Mouse (Mus musculus): Measurements from ENCODE around the gene Cfdp1. TPM values are rescaled to one million over a fixed set of nuclear protein-coding genes. Genes with fewer than 3 reads are reported as not detected.

Cfdp1 gene
- polyA plus RNA-seq (2014; fragmentation: Nextera tagmentation; extraction: Ambion mirVana), result 195 and 200 TPM in 2 replicates

DNA sequence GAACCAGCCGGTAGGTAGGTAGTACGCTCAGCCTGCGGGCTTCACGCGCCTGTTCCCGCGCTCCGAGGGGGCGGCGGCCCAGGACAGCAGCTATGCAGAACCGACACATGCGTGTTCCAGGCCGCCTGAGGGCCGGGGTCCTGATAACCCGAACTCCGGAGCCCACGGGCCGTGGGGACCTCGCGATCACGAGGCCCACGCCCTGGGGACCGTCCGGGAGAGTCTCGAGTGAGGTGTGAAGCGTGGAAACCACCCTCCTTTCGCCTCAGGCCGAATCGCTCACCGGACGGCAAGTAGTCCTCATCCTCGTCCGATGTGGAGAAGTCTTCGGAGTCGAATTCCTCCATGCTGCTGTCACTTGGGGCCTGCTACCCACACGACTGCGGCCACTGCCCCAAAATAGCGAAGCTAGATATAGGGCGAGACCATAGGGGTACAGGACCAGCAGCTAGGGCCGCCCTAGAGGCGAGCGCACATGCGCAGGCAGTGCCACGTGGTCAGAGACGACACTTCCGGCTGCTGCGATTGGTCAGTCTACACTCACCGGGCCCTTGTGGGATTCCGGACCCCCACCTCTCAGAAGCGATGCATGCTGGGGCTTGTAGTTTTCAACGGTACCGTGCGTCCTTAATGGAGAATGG, at the start of gene Cfdp1:
Gene Cfdp1 (minus strand): TSS at position 431 of the 641 bp plus-strand sequence.
- under 1% methylated on average over 53 of the region's 53 CpGs for WGBS
- Histone ChIP-seq H3K27me3 (ENCODE audit: insufficient read depth, low read length) (no peaks in the 10 kb centered on the region), H3K27ac (ENCODE audit: low read depth) (0 out of 2 replicates have a peak within 1 kb of the TSS, but pooled peaks have one; percentile 34), H3K36me3 (ENCODE audit: insufficient read depth) (no peaks in the 10 kb centered on the region), H3K4me2 (peak within 1 kb of the TSS; percentile 88), H3K9me3 (ENCODE audit: low read depth, low read length) (no peaks in the 10 kb centered on the region), H3K9ac (peak within 1 kb of the TSS; percentile 83), H3K4me3 (ENCODE audit: low read depth, low read length) (peak within 1 kb of the TSS; percentile 96), H3K4me1 (ENCODE audit: insufficient read depth) (no peaks in the 10 kb centered on the region; the same call in 1 of the 2 replicates)
- ATAC-seq (ENCODE audit: insufficient read depth) (peak; percentile 100), DNase-seq (peak; percentile 99)
- peak; percentile 54 for TF ChIP-seq CTCF (IDR thresholded peaks at IDR 0.05; ENCODE audit: low read depth)

DNA sequence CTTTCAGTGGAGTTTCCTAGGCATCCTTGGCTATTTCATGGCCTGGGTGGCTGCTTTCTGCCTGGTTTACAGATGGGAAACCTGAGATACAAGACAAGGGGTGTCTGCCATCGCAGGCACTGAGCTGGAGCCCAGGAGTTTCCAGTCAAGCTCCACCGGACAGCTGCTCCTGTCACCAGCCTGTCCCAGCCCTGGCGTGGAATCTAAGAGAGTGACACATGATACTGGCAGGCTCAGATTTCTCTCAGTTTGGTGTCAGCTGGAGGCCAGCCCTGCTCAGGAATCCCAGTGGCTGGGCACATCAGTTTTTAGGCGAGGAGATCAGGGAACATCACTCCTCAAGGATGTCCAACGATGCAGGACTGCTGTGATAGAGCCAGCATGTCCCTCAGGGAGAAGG, 48.0 kb upstream of the Cfdp1 start:
- Histone ChIP-seq H3K4me1 (ENCODE audit: insufficient read depth) (no peaks in the 10 kb centered on the region), H3K9me3 (ENCODE audit: low read depth, low read length) (no peaks in the 10 kb centered on the region), H3K4me3 (ENCODE audit: low read depth, low read length) (no peak overlapping the region), H3K27ac (ENCODE audit: low read depth) (no peak overlapping the region), H3K4me2 (no peak overlapping the region), H3K36me3 (ENCODE audit: insufficient read depth) (no peaks in the 10 kb centered on the region), H3K27me3 (ENCODE audit: insufficient read depth, low read length) (no peaks in the 10 kb centered on the region), H3K9ac (no peak overlapping the region)
- ATAC-seq (ENCODE audit: insufficient read depth), result peak; percentile 57
- WGBS, result 14% methylated on average over 5 of the region's 5 CpGs
- no peak for DNase-seq
- TF ChIP-seq CTCF (IDR thresholded peaks at IDR 0.05; ENCODE audit: low read depth), result no peak

DNA sequence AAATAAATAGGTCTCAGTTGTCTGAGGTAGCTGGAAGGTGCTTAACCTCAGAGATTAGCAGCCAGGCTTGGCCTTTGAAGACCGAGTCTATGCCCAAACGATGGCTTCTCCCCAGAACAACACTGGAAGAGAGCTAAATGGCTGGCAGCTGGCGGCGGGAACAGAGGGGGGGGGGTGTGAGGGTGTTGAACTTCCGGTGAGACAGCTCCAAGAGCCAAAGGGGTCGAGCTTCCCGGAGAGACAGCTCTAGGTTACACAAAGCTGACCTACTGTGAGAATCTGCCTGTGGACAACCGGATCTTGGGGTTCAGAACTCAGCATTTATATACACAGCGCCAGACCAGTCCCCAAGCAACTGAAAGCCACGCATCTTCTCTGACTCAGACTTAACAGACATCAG, 44.5 kb upstream of the Cfdp1 start:
- no peak overlapping the region for H3K27ac ChIP-seq (ENCODE audit: low read depth)
- no peaks in the 10 kb centered on the region for H3K27me3 ChIP-seq (ENCODE audit: insufficient read depth, low read length)
- WGBS, result 20% methylated on average over 10 of the region's 10 CpGs
- ATAC-seq (ENCODE audit: insufficient read depth), result peak; percentile 74; the same call in 1 of the 2 replicates
- H3K9me3 ChIP-seq (ENCODE audit: low read depth, low read length), result no peaks in the 10 kb centered on the region
- H3K4me2 ChIP-seq, result no peak overlapping the region
- no peak for TF ChIP-seq CTCF (IDR thresholded peaks at IDR 0.05; ENCODE audit: low read depth)
- no peak for DNase-seq
- no peaks in the 10 kb centered on the region for H3K4me1 ChIP-seq (ENCODE audit: insufficient read depth)
- no peaks in the 10 kb centered on the region for H3K36me3 ChIP-seq (ENCODE audit: insufficient read depth)
- H3K4me3 ChIP-seq (ENCODE audit: low read depth, low read length), result no peak overlapping the region
- H3K9ac ChIP-seq, result no peak overlapping the region

DNA sequence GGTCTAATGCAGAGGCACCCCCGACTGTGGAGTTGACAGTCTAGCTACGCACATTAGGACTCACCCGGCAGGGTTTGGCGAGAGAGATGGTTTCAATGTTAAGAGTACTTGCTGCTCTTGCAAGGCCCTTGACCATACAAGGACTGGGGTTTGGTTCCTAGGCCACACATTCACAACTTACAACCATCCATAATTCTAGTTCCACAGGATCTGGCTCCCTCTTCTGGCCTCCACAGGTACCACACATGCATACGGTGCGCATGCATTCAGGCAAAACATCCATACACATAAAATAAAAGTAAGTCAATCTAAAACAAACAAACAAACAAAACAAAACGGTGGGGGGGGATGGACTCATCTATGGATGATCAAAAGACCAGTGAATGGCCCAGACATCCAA, 40.9 kb upstream of the Cfdp1 start:
- H3K9me3 ChIP-seq (ENCODE audit: low read depth, low read length), result no peaks in the 10 kb centered on the region
- WGBS, result 88% methylated on average over 7 of the region's 7 CpGs

DNA sequence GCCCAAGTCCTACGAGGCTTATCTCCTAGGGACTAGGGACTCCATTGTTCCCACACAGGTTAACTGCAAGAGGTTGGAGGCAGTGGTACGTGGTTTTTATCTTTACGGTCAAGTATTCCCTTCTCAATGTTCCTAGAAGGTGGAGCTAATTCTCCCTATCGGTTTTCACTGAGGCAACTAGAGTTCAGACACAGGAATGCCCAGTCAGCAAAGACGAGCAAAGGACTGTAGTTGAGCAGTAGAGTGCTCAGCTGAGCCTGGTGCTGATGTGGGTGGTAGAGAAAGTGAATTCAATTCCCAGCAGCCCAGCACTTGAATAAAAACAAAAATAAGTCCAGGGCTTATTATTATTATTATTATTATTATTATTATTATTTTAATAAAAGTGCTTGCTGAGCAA, 38.5 kb upstream of the Cfdp1 start:
- no peaks in the 10 kb centered on the region for H3K36me3 ChIP-seq (ENCODE audit: insufficient read depth)
- H3K4me1 ChIP-seq (ENCODE audit: insufficient read depth), result peaks cover 23% of the 10 kb centered on the region
- ATAC-seq (ENCODE audit: insufficient read depth), result no peak
- no peak overlapping the region for H3K27ac ChIP-seq (ENCODE audit: low read depth)
- H3K9ac ChIP-seq, result no peak overlapping the region
- no peak for TF ChIP-seq CTCF (IDR thresholded peaks at IDR 0.05; ENCODE audit: low read depth)
- H3K4me3 ChIP-seq (ENCODE audit: low read depth, low read length), result no peak overlapping the region
- no peak overlapping the region for H3K4me2 ChIP-seq
- WGBS, result 39% methylated on average over 5 of the region's 5 CpGs
- no peaks in the 10 kb centered on the region for H3K9me3 ChIP-seq (ENCODE audit: low read depth, low read length)
- DNase-seq, result no peak
- peaks cover 28% of the 10 kb centered on the region for H3K27me3 ChIP-seq (ENCODE audit: insufficient read depth, low read length)

More for the DNA sequence above, 40.9 kb upstream of the Cfdp1 start:
- no peak for ATAC-seq (ENCODE audit: insufficient read depth)
- Histone ChIP-seq H3K4me1 (ENCODE audit: insufficient read depth) (peaks cover 13% of the 10 kb centered on the region), H3K27me3 (ENCODE audit: insufficient read depth, low read length) (peaks cover 17% of the 10 kb centered on the region), H3K27ac (ENCODE audit: low read depth) (no peak overlapping the region), H3K4me3 (ENCODE audit: low read depth, low read length) (no peak overlapping the region), H3K9ac (no peak overlapping the region), H3K36me3 (ENCODE audit: insufficient read depth) (no peaks in the 10 kb centered on the region), H3K4me2 (no peak overlapping the region)
- DNase-seq, result no peak
- TF ChIP-seq CTCF (IDR thresholded peaks at IDR 0.05; ENCODE audit: low read depth), result peak; percentile 53

DNA sequence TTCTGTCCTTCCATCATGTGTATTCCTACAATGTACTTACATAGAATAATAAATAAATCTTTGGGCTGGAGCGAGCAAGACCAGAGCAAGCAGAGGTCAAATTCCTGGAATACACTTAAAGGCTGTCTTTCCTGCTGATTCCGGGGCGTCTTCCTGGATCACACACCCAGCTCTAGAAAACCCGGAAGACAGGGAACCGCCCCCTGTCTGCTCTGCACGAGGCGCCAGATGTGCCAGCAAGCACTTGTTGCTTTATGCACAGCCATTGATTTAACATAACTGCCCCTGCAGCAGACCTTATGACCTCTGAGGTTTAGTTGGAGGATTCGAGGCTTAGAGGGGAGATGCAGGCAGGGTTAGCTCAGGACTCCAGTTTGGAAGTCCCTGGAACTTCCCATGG, 37.9 kb upstream of the Cfdp1 start:
- Histone ChIP-seq H3K27ac (ENCODE audit: low read depth) (no peak overlapping the region), H3K4me1 (ENCODE audit: insufficient read depth) (peaks cover 23% of the 10 kb centered on the region), H3K9me3 (ENCODE audit: low read depth, low read length) (no peaks in the 10 kb centered on the region), H3K4me3 (ENCODE audit: low read depth, low read length) (no peak overlapping the region), H3K4me2 (no peak overlapping the region), H3K9ac (no peak overlapping the region), H3K27me3 (ENCODE audit: insufficient read depth, low read length) (peaks cover 28% of the 10 kb centered on the region), H3K36me3 (ENCODE audit: insufficient read depth) (no peaks in the 10 kb centered on the region)
- DNase-seq (peak; percentile 40), ATAC-seq (ENCODE audit: insufficient read depth) (no peak)
- WGBS, result 12% methylated on average over 8 of the region's 8 CpGs
- TF ChIP-seq CTCF (IDR thresholded peaks at IDR 0.05; ENCODE audit: low read depth), result no peak

DNA sequence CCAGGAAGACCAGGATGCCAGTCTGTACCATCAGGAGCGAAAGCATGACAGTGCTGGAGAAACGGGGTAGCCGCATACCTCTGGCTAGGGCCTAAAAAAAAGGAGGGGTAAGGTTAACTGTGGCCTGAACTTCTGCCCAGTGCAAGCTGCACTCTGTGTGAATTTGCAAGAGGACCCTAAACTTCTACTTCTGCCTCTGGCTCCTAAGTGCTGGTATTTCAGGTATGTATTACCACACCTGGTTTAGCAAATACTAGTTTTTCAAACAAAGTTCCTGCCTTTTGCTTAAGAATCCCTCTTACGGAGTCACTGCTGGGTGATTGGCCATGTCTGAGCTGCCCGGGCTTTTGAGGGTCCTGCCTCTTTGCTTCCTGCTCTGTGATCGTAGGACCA, 36.8 kb upstream of the Cfdp1 start:
- H3K27me3 ChIP-seq (ENCODE audit: insufficient read depth, low read length), result peaks cover 28% of the 10 kb centered on the region

More for the DNA sequence above, 36.8 kb upstream of the Cfdp1 start:
- Histone ChIP-seq H3K9ac (no peak overlapping the region), H3K4me1 (ENCODE audit: insufficient read depth) (peaks cover 23% of the 10 kb centered on the region), H3K9me3 (ENCODE audit: low read depth, low read length) (no peaks in the 10 kb centered on the region), H3K4me3 (ENCODE audit: low read depth, low read length) (peak overlapping the region; percentile 28; the same call in 1 of the 2 replicates), H3K36me3 (ENCODE audit: insufficient read depth) (no peaks in the 10 kb centered on the region), H3K27ac (ENCODE audit: low read depth) (no peak overlapping the region), H3K4me2 (peak overlapping the region; percentile 55; the same call in 1 of the 2 replicates)
- ATAC-seq (ENCODE audit: insufficient read depth) (peak; percentile 57), DNase-seq (peak; percentile 24)
- TF ChIP-seq CTCF (IDR thresholded peaks at IDR 0.05; ENCODE audit: low read depth), result no peak
- 50% methylated on average over 6 of the region's 6 CpGs for WGBS
